Comparison of ENCODE assay signal across 8 mouse cellular contexts in the genomic region with DNA sequence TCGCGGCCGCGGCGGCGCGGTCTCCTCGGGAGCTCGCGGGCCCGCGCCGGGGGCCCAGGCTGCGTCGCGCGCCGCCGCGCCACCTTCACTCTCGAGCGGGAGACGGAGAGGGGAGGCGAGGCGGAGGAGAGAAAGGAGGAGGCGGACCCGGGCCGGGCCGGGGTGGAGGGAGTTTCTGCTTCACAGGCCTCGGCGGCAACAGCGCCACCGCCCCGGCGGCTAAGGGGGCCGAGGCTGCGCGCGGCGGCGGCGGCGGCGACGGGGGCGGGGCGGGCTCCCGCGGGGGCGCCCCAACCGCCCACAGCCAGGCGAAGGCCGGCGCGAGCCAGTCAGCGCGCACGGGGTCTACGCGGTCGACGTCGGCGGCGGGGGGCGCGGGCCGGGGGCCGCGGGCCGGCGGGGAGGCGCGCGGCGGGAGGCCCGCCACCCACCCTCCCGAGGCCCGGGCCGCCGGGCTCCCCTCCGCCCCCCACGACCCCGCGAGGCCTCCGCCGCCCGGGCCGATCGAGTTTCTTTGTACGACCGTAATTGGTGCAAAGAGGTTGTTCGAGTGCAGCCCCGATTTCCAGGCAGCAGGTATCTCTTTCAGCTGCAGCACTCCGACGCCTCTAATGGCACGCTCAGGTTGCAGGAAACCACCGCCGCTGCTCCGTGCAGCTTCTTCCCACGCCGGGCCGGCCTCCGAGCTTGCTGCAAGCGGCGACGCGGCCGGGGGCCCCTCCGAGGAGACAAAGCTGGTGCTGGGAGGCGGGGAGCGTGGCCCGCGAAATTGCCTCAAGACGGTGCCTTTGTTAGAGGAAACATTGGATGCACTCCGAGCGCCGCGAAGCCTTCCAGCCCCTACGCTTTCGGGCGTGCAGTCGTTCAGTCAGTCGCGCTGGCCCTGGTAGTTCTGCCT. TPM values are rescaled to one million over a fixed set of nuclear protein-coding genes. Genes with fewer than 3 reads are reported as not detected.
DNase-seq lines count a peak whose midpoint lies in the region; ATAC-seq and TF ChIP-seq lines count a peak whose summit lies in the region.

No protein-coding gene starts in this region.

- H3K4me2 ChIP-seq in hindbrain, postnatal 0 days (ENCODE audit: low read depth, low read length), result peak overlapping the region; percentile 87

- TF ChIP-seq CTCF in gastrocnemius, adult 2 months (IDR thresholded peaks at IDR 0.05), result peak; percentile 38
- TF ChIP-seq CTCF in hindbrain, postnatal 0 days (IDR thresholded peaks at IDR 0.05; ENCODE audit: low read depth), result peak; percentile 8; the same call in 1 of the 2 replicates

- no peaks in the 10 kb centered on the region for H3K27me3 ChIP-seq in hindbrain, postnatal 0 days (ENCODE audit: insufficient read depth, low read length)

- WGBS in hindbrain, postnatal 0 days, result 1% methylated on average over 58 of the region's 125 CpGs

- no peaks in the 10 kb centered on the region for H3K9me3 ChIP-seq in hindbrain, postnatal 0 days (ENCODE audit: low read length)

- peak overlapping the region; percentile 97 for H3K27ac ChIP-seq in gastrocnemius, adult 2 months
- peak overlapping the region; percentile 99 for H3K27ac ChIP-seq in hindbrain, postnatal 0 days

- H3K4me3 ChIP-seq in gastrocnemius, adult 2 months, result peak overlapping the region; percentile 78
- H3K4me3 ChIP-seq in hindbrain, postnatal 0 days (ENCODE audit: low read length), result peak overlapping the region; percentile 83

- H3K4me1 ChIP-seq in hindbrain, postnatal 0 days (ENCODE audit: insufficient read depth, low read length), result peaks cover 3% of the 10 kb centered on the region; the same call in 1 of the 2 replicates

- peak overlapping the region; percentile 96 for H3K9ac ChIP-seq in hindbrain, postnatal 0 days (replicated peaks; ENCODE audit: low read length)

- ATAC-seq in common myeloid progenitor, adult 5-6 weeks (replicated peaks; ENCODE audit: low read depth, poor library complexity, severe bottlenecking), result peak; percentile 64
- peak; percentile 91 for ATAC-seq in hindbrain, postnatal 0 days
- peak; percentile 58 for ATAC-seq in megakaryocyte, adult 5-6 weeks (ENCODE audit: poor library complexity, severe bottlenecking)

- intact Hi-C loops in gastrocnemius, adult 2 months (cut with DNase I), result loop anchor here (2.0 to 5.0 kb wide), 2 partner anchors 48 to 126 kb away; no protein-coding TSS in a partner anchor

- DNase-seq in WW6 (ENCODE audit: low read depth, low spot score), result peak; percentile 47
- DNase-seq in gastrocnemius, adult 2 months, result peak; percentile 93
- DNase-seq in hindbrain, postnatal 0 days (ENCODE audit: low spot score), result peak; percentile 90
- DNase-seq in left cerebral cortex, adult 8-10 months (ENCODE audit: low spot score in 2 of 2), result peak; percentile 63 to 78
- DNase-seq in right cerebral cortex, postnatal 10 days (ENCODE audit: low spot score in 2 of 2), result peak; percentile 89 to 90
- DNase-seq in urinary bladder, postnatal 14 days (ENCODE audit: low spot score), result peak; percentile 90

- H3K36me3 ChIP-seq in hindbrain, postnatal 0 days (ENCODE audit: insufficient read depth, low read length), result no peaks in the 10 kb centered on the region

RNA-seq across cellular contexts. Expression of a gene that starts 0.9 kb away (rescaled TPM):
- 143 and 174 TPM in 2 replicates for total RNA-seq in common myeloid progenitor, adult 5-6 weeks (2017)
- total RNA-seq in gastrocnemius, adult 2 months (2021), result 10 to 100 TPM; 40.6 to 45.3 TPM
- total RNA-seq in hindbrain, postnatal 0 days (2014; rRNA removed), result 32.5 and 32.8 TPM in 2 replicates
- 8.1 and 8.5 TPM in 2 replicates for polyA plus RNA-seq in hindbrain, postnatal 0 days (2015; fragmentation: Nextera tagmentation; extraction: Ambion mirVana)
- 10 to 100 TPM; 66.6 to 76.6 (median 69.4) TPM for total RNA-seq in left cerebral cortex, adult 8-10 months (2022)
- 85.4 and 98.6 TPM in 2 replicates for total RNA-seq in megakaryocyte, adult 5-6 weeks (2015)
- total RNA-seq in megakaryocyte, adult 5-6 weeks (2017), result 84.8 and 96.9 TPM in 2 replicates

Comparison
In these comparisons a context has a peak if more than half of its experiments do, and no peak if none do; other contexts are left out.
1. Peak in every context shown above with its lines: DNase-seq, ATAC-seq, H3K4me3 ChIP-seq and H3K27ac ChIP-seq.